Comparison of ENCODE assay signal across 8 mouse cellular contexts in genomic region chr12:102554721-102555516, GRCm38 (mm10). TPM values are rescaled to one million over a fixed set of nuclear protein-coding genes. Genes with fewer than 3 reads are reported as not detected.
DNase-seq lines count a peak whose midpoint lies in the region; ATAC-seq and TF ChIP-seq lines count a peak whose summit lies in the region.

Gene Chga (plus strand): TSS chr12:102554969.

- H3K9ac ChIP-seq in ES-E14 (ENCODE audit: insufficient read depth, low read depth, low read length, poor library complexity, severe bottlenecking), result peak within 1 kb of the TSS; percentile 63
- peak within 1 kb of the TSS; percentile 59 for H3K9ac ChIP-seq in forebrain, embryonic 12.5 days
- H3K9ac ChIP-seq in lung, embryonic 15.5 days, result no peak within 1 kb of the TSS

- peak within 1 kb of the TSS; percentile 72 for H3K4me2 ChIP-seq in forebrain, embryonic 12.5 days
- peak within 1 kb of the TSS; percentile 33 for H3K4me2 ChIP-seq in lung, embryonic 15.5 days

- H3K4me1 ChIP-seq in ES-E14 (ENCODE audit: control insufficient read depth in 2 of 2, insufficient read depth in 2 of 2, low read length in 2 of 2, poor library complexity in 1 of 2), result peaks cover 0 to 5% of the 10 kb centered on the region in 2 experiments; a peak in 2 of 4 replicates
- H3K4me1 ChIP-seq in forebrain, embryonic 12.5 days, result peaks cover 30% of the 10 kb centered on the region
- H3K4me1 ChIP-seq in lung, embryonic 15.5 days, result 0 out of 2 replicates have a peak, but pooled peaks cover 2% of the 10 kb centered on the region

- H3K4me3 ChIP-seq in ES-E14 (ENCODE audit: insufficient read depth in 1 of 2, low read depth in 1 of 2, low read length in 2 of 2, poor library complexity in 1 of 2, severe bottlenecking in 1 of 2), result peak within 1 kb of the TSS; percentile 87 to 100
- H3K4me3 ChIP-seq in forebrain, embryonic 12.5 days (replicated peaks), result peak within 1 kb of the TSS; percentile 61
- H3K4me3 ChIP-seq in lung, embryonic 15.5 days, result no peak within 1 kb of the TSS

- 3% methylated on average over 47 of the region's 48 CpGs for WGBS in forebrain, embryonic 12.5 days
- WGBS in lung, embryonic 15.5 days, result 3% methylated on average over 48 of the region's 48 CpGs

- in situ Hi-C loops in ES-E14 (cut with MboI; ENCODE audit: low sequenced_read_pairs in 2 of 2, unreplicated experiment in 2 of 2), result no loop called here

- no peaks in the 10 kb centered on the region for H3K36me3 ChIP-seq in ES-E14 (ENCODE audit: control insufficient read depth, insufficient read depth, low read length, poor library complexity, severe bottlenecking)
- no peaks in the 10 kb centered on the region for H3K36me3 ChIP-seq in forebrain, embryonic 12.5 days (replicated peaks)
- no peaks in the 10 kb centered on the region for H3K36me3 ChIP-seq in lung, embryonic 15.5 days

- peak; percentile 90 for DNase-seq in ES-E14 (ENCODE audit: low read depth, low spot score)
- peak; percentile 72 for DNase-seq in brain, embryonic 18.5 days (ENCODE audit: low read depth, low spot score)
- peak; percentile 91 for DNase-seq in heart, postnatal 4 days
- peak; percentile 51 to 77 for DNase-seq in layer of hippocampus, adult 8-10 months (ENCODE audit: low spot score in 2 of 2)
- DNase-seq in ovary, postnatal 14 days (ENCODE audit: low spot score), result peak; percentile 73
- DNase-seq in urinary bladder, postnatal 25 days (ENCODE audit: low spot score), result peak; percentile 61

- peak; percentile 85 for ATAC-seq in forebrain, embryonic 12.5 days (ENCODE audit: low FRiP score)
- peak; percentile 53 for ATAC-seq in lung, embryonic 15.5 days (ENCODE audit: borderline replicate concordance, extremely low read depth, low FRiP score, low TSS enrichment)

- H3K27ac ChIP-seq in ES-E14 (ENCODE audit: insufficient read depth, low read depth, low read length, poor library complexity, severe bottlenecking), result no peak within 1 kb of the TSS
- peak within 1 kb of the TSS; percentile 68; the same call in 1 of the 2 replicates for H3K27ac ChIP-seq in forebrain, embryonic 12.5 days
- no peak within 1 kb of the TSS for H3K27ac ChIP-seq in lung, embryonic 15.5 days

- peaks cover 29% of the 10 kb centered on the region for H3K27me3 ChIP-seq in forebrain, embryonic 12.5 days
- H3K27me3 ChIP-seq in lung, embryonic 15.5 days, result peaks cover 24% of the 10 kb centered on the region

- no peaks in the 10 kb centered on the region for H3K9me3 ChIP-seq in ES-E14 (ENCODE audit: control insufficient read depth, insufficient read depth, low read depth, low read length)
- H3K9me3 ChIP-seq in forebrain, embryonic 12.5 days, result no peaks in the 10 kb centered on the region
- no peaks in the 10 kb centered on the region for H3K9me3 ChIP-seq in lung, embryonic 15.5 days

TF ChIP-seq in ES-E14, 5 proteins besides CTCF, POLR2A, EP300 and RAD21:
- TF ChIP-seq CHD2 (IDR thresholded peaks at IDR 0.05; ENCODE audit: low read depth, low read length) (no peak), HCFC1 (IDR thresholded peaks at IDR 0.05; ENCODE audit: borderline replicate concordance, insufficient read depth, low read length) (0 out of 2 replicates have a peak, but pooled peaks have one; percentile 57)

RNA-seq across cellular contexts. Expression of gene Chga, which starts in this region (rescaled TPM):
- 11.9 and 26.5 TPM in 2 replicates for total RNA-seq in ES-E14 (2012; rRNA removed)
- polyA plus RNA-seq in forebrain, embryonic 12.5 days (2016; fragmentation: Nextera tagmentation; extraction: Ambion mirVana), result 38.4 and 41.2 TPM in 2 replicates
- total RNA-seq in heart, postnatal 4 days (2021), result under 1 TPM in 1 of 2 experiments, not detected in 1; 0.18 TPM
- 100 to 1,000 TPM; 115 to 125 (median 120) TPM for total RNA-seq in layer of hippocampus, adult 8-10 months (2022)
- polyA plus RNA-seq in lung, embryonic 15.5 days (2015; fragmentation: Nextera tagmentation; extraction: Ambion mirVana), result 1.6 and 2.5 TPM in 2 replicates

Comparison
In these comparisons a context has a peak if more than half of its experiments do, and no peak if none do; other contexts are left out.
1. RNA of gene Chga (total RNA-seq): 115 to 125 TPM in layer of hippocampus, adult 8-10 months and 11.9 to 26.5 TPM in ES-E14; 0.18 TPM in heart, postnatal 4 days; every median in the first group is over 10 times any median in the second.
2. RNA of gene Chga (polyA plus RNA-seq): 38.4 to 41.2 TPM in forebrain, embryonic 12.5 days; 1.6 to 2.5 TPM in lung, embryonic 15.5 days; every median in the first group is over 10 times any median in the second.
3. Peak in DNase-seq in heart, postnatal 4 days; RNA of the gene not detected or under 1 TPM.
4. Peak in every context shown above with its lines, with median percentiles within 50 percentile points of each other: DNase-seq.